Mouse (Mus musculus) C2C12 (cell line): Measurements from ENCODE around the gene Nr3c2. TPM values are rescaled to one million over a fixed set of nuclear protein-coding genes. Genes with fewer than 3 reads are reported as not detected.

Experiments used
- H3K27me3 ChIP-seq: one replicate; pipeline ENCODE4 v1.6.1; 2011; ENCODE audit not compliant: control insufficient read depth, insufficient read depth, insufficient read length
- H3K36me3 ChIP-seq: one replicate; pipeline ENCODE4 v1.6.1; 2011; ENCODE audit not compliant: control insufficient read depth, insufficient read depth
- H3K4me3 ChIP-seq: one replicate; pipeline ENCODE4 v1.5.1; 2011; ENCODE audit warnings: mild to moderate bottlenecking, control low read depth; ENCODE audit not compliant: poor library complexity, insufficient read depth, severe bottlenecking
- H3K79me2 ChIP-seq: one replicate; pipeline ENCODE4 v1.6.1; 2011; ENCODE audit not compliant: control insufficient read depth, insufficient read depth
- H3K79me3 ChIP-seq: one replicate; pipeline ENCODE4 v1.6.1; 2011; ENCODE audit warnings: low read depth, control low read depth
- H3ac ChIP-seq: one replicate; pipeline ENCODE3; 2011; ENCODE audit warnings: low read depth; ENCODE audit not compliant: control insufficient read depth, insufficient read length
- CEBPB ChIP-seq: IDR thresholded peaks from one replicate; pipeline ENCODE4 v1.6.1; 2011; ENCODE audit warnings: low read depth, mild to moderate bottlenecking, control low read depth, moderate library complexity
- CTCF ChIP-seq: IDR thresholded peaks from one replicate; pipeline ENCODE4 v1.5.1; 2011; ENCODE audit not compliant: control insufficient read depth, insufficient read depth, insufficient read length
- FOSL1 ChIP-seq: IDR thresholded peaks from one replicate; pipeline ENCODE4 v1.8.0; 2011; ENCODE audit warnings: mild to moderate bottlenecking, low read length; ENCODE audit not compliant: poor library complexity, insufficient read depth, severe bottlenecking
- MAX ChIP-seq: IDR thresholded peaks from one replicate; pipeline ENCODE4 v1.6.1; 2011; ENCODE audit warnings: mild to moderate bottlenecking, control low read depth
- MYOD1 ChIP-seq: IDR thresholded peaks from one replicate; pipeline ENCODE4 v1.6.1; 2011; ENCODE audit warnings: low read depth; ENCODE audit not compliant: control insufficient read depth, insufficient read length
- MYOG ChIP-seq: IDR thresholded peaks from one replicate; pipeline ENCODE4 v1.6.1; 2011; ENCODE audit not compliant: control insufficient read depth, insufficient read length; ENCODE audit errors: extremely low read depth
- USF1 ChIP-seq: IDR thresholded peaks from one replicate; pipeline ENCODE4 v1.6.1; 2011; ENCODE audit warnings: low read depth, mild to moderate bottlenecking, control low read depth, moderate library complexity
- polyA plus RNA-seq: library from polyadenylated mRNA; unstranded; fragments of >200 nt; fragmentation: generic; extraction: Trizol; gene quantifications from one replicate; pipeline ENCODE4 v1.2.1, GENCODE M21; 2012; ENCODE audit warnings: missing spikeins

Gene Nr3c2
- polyA plus RNA-seq, 1 experiment, result 0.04 TPM

DNA sequence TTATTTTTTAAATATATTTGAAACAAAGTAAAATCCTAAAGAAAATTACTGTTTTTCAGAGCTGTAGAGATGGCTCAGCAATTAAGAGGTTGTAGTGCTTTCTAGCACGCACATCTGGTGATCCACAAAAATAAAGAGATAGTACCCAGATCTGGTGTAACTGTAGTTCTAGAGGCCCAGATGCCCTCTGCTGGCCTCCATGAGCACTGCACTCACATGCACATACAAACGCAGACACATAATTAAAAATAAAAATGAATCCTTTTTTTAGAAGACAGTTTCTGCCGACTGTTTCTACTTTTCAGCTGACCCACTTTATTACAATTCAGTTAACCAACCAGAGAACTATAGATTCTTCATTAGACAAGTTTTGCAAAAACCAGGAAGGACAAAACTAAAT lies 117.5 kb downstream of the Nr3c2 start:
- Histone ChIP-seq H3K79me3 (no peaks in the 10 kb centered on the region), H3K79me2 (no peaks in the 10 kb centered on the region), H3ac (no peak overlapping the region), H3K36me3 (no peaks in the 10 kb centered on the region), H3K27me3 (no peaks in the 10 kb centered on the region), H3K4me3 (no peak overlapping the region)
- no peak for TF ChIP-seq MYOD1
- no peak for TF ChIP-seq USF1
- no peak for TF ChIP-seq CTCF
- TF ChIP-seq MAX, result no peak
- TF ChIP-seq CEBPB, result no peak

GRCm38 (mm10) chr8:77023837-77024710 lies 124.8 kb downstream of the Nr3c2 start:
- TF ChIP-seq MYOG (no peak), MYOD1 (no peak), CEBPB (no peak), MAX (no peak), FOSL1 (no peak), CTCF (no peak), USF1 (no peak)
- no peak overlapping the region for H3K4me3 ChIP-seq
- no peaks in the 10 kb centered on the region for H3K79me2 ChIP-seq
- no peaks in the 10 kb centered on the region for H3K79me3 ChIP-seq
- no peaks in the 10 kb centered on the region for H3K36me3 ChIP-seq
- H3ac ChIP-seq, result no peak overlapping the region
- H3K27me3 ChIP-seq, result no peaks in the 10 kb centered on the region

DNA sequence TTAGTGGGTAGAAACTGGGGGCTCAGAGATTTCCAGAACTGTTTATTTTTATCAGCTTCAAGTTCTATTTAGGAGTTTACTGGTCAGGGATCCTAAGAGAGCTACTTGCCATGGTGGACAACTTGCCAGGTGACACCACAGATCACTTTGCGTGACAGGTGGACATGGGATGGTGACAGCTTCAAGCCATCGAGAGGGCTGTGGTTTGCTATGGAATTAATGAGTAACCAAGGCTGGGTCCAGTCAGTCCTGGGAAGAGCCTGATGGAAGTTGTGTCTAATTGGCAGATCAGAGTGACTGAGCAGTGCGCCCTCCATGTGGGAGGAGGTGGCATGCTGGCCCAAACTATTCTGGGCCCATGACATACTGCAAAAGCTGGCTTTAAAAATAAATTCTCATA lies 132.0 kb downstream of the Nr3c2 start:
- Histone ChIP-seq H3K27me3 (no peaks in the 10 kb centered on the region), H3ac (no peak overlapping the region), H3K36me3 (no peaks in the 10 kb centered on the region), H3K4me3 (no peak overlapping the region), H3K79me3 (no peaks in the 10 kb centered on the region), H3K79me2 (no peaks in the 10 kb centered on the region)
- TF ChIP-seq FOSL1 (no peak), CTCF (no peak), MYOG (no peak), MAX (no peak), CEBPB (no peak), MYOD1 (peak; percentile 95), USF1 (no peak)

DNA sequence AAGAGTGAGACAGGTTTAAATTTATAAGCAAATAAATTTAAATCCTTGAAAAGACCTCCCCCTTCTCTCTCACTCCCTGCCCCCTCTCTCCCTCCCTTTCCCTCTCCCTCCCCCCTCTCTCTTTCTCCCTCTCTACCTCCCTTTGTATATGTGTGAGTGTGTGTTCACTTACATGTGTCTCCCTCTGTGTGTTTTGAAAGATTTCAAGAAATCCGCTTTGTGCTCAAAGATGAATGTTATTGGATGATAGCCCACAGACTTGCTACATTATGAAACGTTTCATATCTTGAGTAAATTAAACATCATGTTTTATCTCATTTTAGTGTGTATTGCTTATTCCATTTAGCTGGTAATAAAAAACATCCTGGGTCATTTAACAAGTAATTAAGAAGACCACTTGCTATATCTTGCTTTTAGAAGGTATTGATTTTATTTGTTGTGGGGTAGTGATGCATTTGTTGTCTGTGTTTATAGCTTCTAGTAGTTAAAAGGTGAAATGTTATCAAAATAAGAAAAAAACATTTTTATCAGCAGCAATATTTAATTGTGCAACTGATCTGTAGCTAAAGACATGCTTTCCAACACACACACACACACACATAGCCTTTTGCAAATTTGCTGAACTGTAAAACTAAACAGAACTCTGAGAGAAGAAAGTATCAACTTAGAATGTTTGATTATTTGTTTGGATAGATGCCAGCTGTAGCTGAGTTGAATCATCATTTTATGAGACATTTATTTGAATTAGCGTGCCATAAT lies 134.6 kb downstream of the Nr3c2 start:
- no peaks in the 10 kb centered on the region for H3K27me3 ChIP-seq
- H3K4me3 ChIP-seq, result no peak overlapping the region
- H3K79me3 ChIP-seq, result no peaks in the 10 kb centered on the region
- no peak overlapping the region for H3ac ChIP-seq
- H3K79me2 ChIP-seq, result no peaks in the 10 kb centered on the region
- TF ChIP-seq CTCF, result no peak
- no peak for TF ChIP-seq CEBPB
- TF ChIP-seq MAX, result no peak
- no peak for TF ChIP-seq FOSL1
- TF ChIP-seq MYOD1, result no peak
- no peak for TF ChIP-seq MYOG
- no peak for TF ChIP-seq USF1
- H3K36me3 ChIP-seq, result no peaks in the 10 kb centered on the region

- Histone ChIP-seq H3K79me3 (no peaks in the 10 kb centered on the region), H3K4me3 (no peak overlapping the region), H3K27me3 (no peaks in the 10 kb centered on the region), H3K79me2 (no peaks in the 10 kb centered on the region), H3K36me3 (no peaks in the 10 kb centered on the region), H3ac (no peak overlapping the region)
- TF ChIP-seq CEBPB (no peak), MYOD1 (no peak), CTCF (no peak), USF1 (no peak), MAX (no peak), MYOG (no peak), FOSL1 (no peak)
These were observed 135.2 kb downstream of the Nr3c2 start for GRCm38 (mm10) chr8:77034465-77034829.
